8 mouse cellular contexts compared by ENCODE assay signal in genomic region chr5:24902835-24903234, GRCm38 (mm10).
DNase-seq lines count a peak whose midpoint lies in the region; ATAC-seq and TF ChIP-seq lines count a peak whose summit lies in the region.

No protein-coding gene starts in this region.

- intact Hi-C loops in heart, postnatal 10 days (cut with DNase I) = loop anchor here (1.0 to 10.0 kb wide), 3 partner anchors 108 to 228 kb away; no protein-coding TSS in a partner anchor

- H3K4me2 ChIP-seq in heart, embryonic 11.5 days = no peak overlapping the region
- no peak overlapping the region for H3K4me2 ChIP-seq in intestine, embryonic 14.5 days (ENCODE audit: low read length)
- H3K4me2 ChIP-seq in neural tube, embryonic 15.5 days = no peak overlapping the region

- no peaks in the 10 kb centered on the region for H3K27me3 ChIP-seq in heart, embryonic 11.5 days (ENCODE audit: control insufficient read depth, insufficient read depth, low read length)
- H3K27me3 ChIP-seq in ES-Bruce4 (ENCODE audit: control insufficient read depth, insufficient read depth, low read length, poor library complexity, severe bottlenecking) = no peaks in the 10 kb centered on the region
- H3K27me3 ChIP-seq in intestine, embryonic 14.5 days (replicated peaks; ENCODE audit: control insufficient read depth, insufficient read depth, low read length) = no peaks in the 10 kb centered on the region
- no peaks in the 10 kb centered on the region for H3K27me3 ChIP-seq in neural tube, embryonic 15.5 days (replicated peaks)

- no peak overlapping the region for H3K4me3 ChIP-seq in heart, embryonic 11.5 days (ENCODE audit: low read depth, low read length)
- H3K4me3 ChIP-seq in ES-Bruce4 (ENCODE audit: low read depth, low read length) = no peak overlapping the region
- H3K4me3 ChIP-seq in intestine, embryonic 14.5 days (ENCODE audit: low read depth, low read length) = no peak overlapping the region
- no peak overlapping the region for H3K4me3 ChIP-seq in neural tube, embryonic 15.5 days (replicated peaks)

- TF ChIP-seq EP300 in ES-Bruce4 (IDR thresholded peaks at IDR 0.05; ENCODE audit: insufficient read depth, low read depth, low read length) = no peak

- peak; percentile 52 to 61 for DNase-seq in heart, postnatal 10 days
- DNase-seq in cerebellum, postnatal 14 days = peak; percentile 66 to 69
- DNase-seq in intestine, embryonic 14.5 days (ENCODE audit: low spot score) = peak; percentile 53
- DNase-seq in right cerebral cortex, postnatal 10 days (ENCODE audit: low spot score in 2 of 2) = no peak

- no peak overlapping the region for H3K9ac ChIP-seq in heart, embryonic 11.5 days (ENCODE audit: low read depth, low read length)
- H3K9ac ChIP-seq in ES-Bruce4 (ENCODE audit: low read depth, poor library complexity, severe bottlenecking) = no peak overlapping the region
- H3K9ac ChIP-seq in intestine, embryonic 14.5 days (ENCODE audit: low read length) = no peak overlapping the region
- H3K9ac ChIP-seq in neural tube, embryonic 15.5 days (replicated peaks) = no peak overlapping the region

- H3K27ac ChIP-seq in heart, embryonic 11.5 days (ENCODE audit: low read depth, low read length) = no peak overlapping the region
- no peak overlapping the region for H3K27ac ChIP-seq in ES-Bruce4 (ENCODE audit: insufficient read depth, low read length)
- no peak overlapping the region for H3K27ac ChIP-seq in intestine, embryonic 14.5 days (ENCODE audit: low read depth)
- H3K27ac ChIP-seq in neural tube, embryonic 15.5 days (replicated peaks) = no peak overlapping the region

- no peaks in the 10 kb centered on the region for H3K9me3 ChIP-seq in heart, embryonic 11.5 days (replicated peaks; ENCODE audit: control insufficient read depth, low read length)
- no peaks in the 10 kb centered on the region for H3K9me3 ChIP-seq in ES-Bruce4 (replicated peaks; ENCODE audit: control insufficient read depth, insufficient read depth, low read length, poor library complexity, severe bottlenecking)
- H3K9me3 ChIP-seq in intestine, embryonic 14.5 days (ENCODE audit: control insufficient read depth, low read length) = no peaks in the 10 kb centered on the region
- H3K9me3 ChIP-seq in neural tube, embryonic 15.5 days (replicated peaks) = no peaks in the 10 kb centered on the region

- peaks cover 21% of the 10 kb centered on the region for H3K4me1 ChIP-seq in heart, embryonic 11.5 days (ENCODE audit: control insufficient read depth, insufficient read depth, low read length)
- no peaks in the 10 kb centered on the region for H3K4me1 ChIP-seq in ES-Bruce4 (ENCODE audit: control insufficient read depth, insufficient read depth, low read length)
- peaks cover 15% of the 10 kb centered on the region for H3K4me1 ChIP-seq in intestine, embryonic 14.5 days (replicated peaks; ENCODE audit: control insufficient read depth, insufficient read depth, low read length)
- H3K4me1 ChIP-seq in neural tube, embryonic 15.5 days = peaks cover 22% of the 10 kb centered on the region

- 26% methylated on average over 4 of the region's 4 CpGs for WGBS in heart, embryonic 11.5 days (ENCODE audit: insufficient replicate concordance)
- 35% methylated on average over 4 of the region's 4 CpGs for WGBS in intestine, embryonic 14.5 days
- 25% methylated on average over 4 of the region's 4 CpGs for WGBS in neural tube, embryonic 15.5 days

- TF ChIP-seq POLR2A in ES-Bruce4 (IDR thresholded peaks at IDR 0.05; ENCODE audit: insufficient read depth, low read length) = no peak

- TF ChIP-seq CTCF in ES-Bruce4 (IDR thresholded peaks at IDR 0.05; ENCODE audit: low read depth, low read length) = peak; percentile 81

- no peak for ATAC-seq in heart, embryonic 11.5 days (replicated peaks; ENCODE audit: insufficient number of reproducible peaks, low FRiP score, low TSS enrichment)
- ATAC-seq in intestine, embryonic 14.5 days (replicated peaks; ENCODE audit: low FRiP score, low TSS enrichment, low read depth) = no peak; the same call in 1 of the 2 replicates
- ATAC-seq in megakaryocyte, adult 5-6 weeks (ENCODE audit: poor library complexity, severe bottlenecking) = peak; percentile 90
- no peak for ATAC-seq in neural tube, embryonic 15.5 days (ENCODE audit: low FRiP score)

- H3K36me3 ChIP-seq in heart, embryonic 11.5 days (ENCODE audit: control insufficient read depth, insufficient read depth, low read length) = peaks cover 6% of the 10 kb centered on the region
- no peaks in the 10 kb centered on the region for H3K36me3 ChIP-seq in ES-Bruce4 (ENCODE audit: control insufficient read depth, insufficient read depth, low read length, poor library complexity, severe bottlenecking)
- H3K36me3 ChIP-seq in intestine, embryonic 14.5 days (ENCODE audit: control insufficient read depth, insufficient read depth, low read length) = peaks cover 5% of the 10 kb centered on the region; the same call in 1 of the 2 replicates
- H3K36me3 ChIP-seq in neural tube, embryonic 15.5 days = peaks cover 3% of the 10 kb centered on the region; the same call in 1 of the 2 replicates

Comparison
In these comparisons a context has a peak if more than half of its experiments do, and no peak if none do; other contexts are left out.
1. DNase-seq: peak in heart, postnatal 10 days (2 of 2), cerebellum, postnatal 14 days (2 of 2) and intestine, embryonic 14.5 days (single experiment); none in right cerebral cortex, postnatal 10 days (0 of 2).